Mouse (Mus musculus): Measurements from ENCODE around the gene Bach2. TPM values are rescaled to one million over a fixed set of nuclear protein-coding genes. Genes with fewer than 3 reads are reported as not detected.

Bach2 gene
- polyA plus RNA-seq, 1 experiment from 2014 or later: 27.4 TPM

DNA sequence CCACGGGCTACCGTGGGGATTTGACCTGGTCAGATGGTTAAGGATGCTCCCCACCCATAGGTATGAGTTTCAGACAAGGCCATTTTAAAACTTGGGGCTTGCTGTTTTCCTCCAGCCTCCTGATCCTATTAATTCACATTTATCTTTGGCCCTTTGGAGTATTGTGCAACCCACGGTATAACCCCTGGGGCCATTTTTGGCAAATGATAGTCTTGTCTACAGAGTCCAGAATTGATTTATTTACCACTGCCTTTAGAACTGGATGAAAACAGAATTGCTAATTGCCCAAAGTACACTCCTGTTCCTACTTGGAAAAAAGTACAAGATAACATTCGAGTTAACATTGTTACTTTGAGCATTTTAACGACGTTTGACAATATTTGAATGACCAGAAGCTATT, 7.0 kb downstream of the Bach2 start:
- no peak overlapping the region for H3K9ac ChIP-seq
- H3K4me2 ChIP-seq: no peak overlapping the region
- ATAC-seq (ENCODE audit: low FRiP score, low read depth): no peak
- H3K27me3 ChIP-seq: no peaks in the 10 kb centered on the region
- no peaks in the 10 kb centered on the region for H3K9me3 ChIP-seq
- peaks cover 80% of the 10 kb centered on the region for H3K4me1 ChIP-seq (replicated peaks)
- no peak overlapping the region for H3K27ac ChIP-seq (replicated peaks)
- 84% methylated on average over 6 of the region's 6 CpGs for WGBS
- no peaks in the 10 kb centered on the region for H3K36me3 ChIP-seq
- no peak overlapping the region for H3K4me3 ChIP-seq

DNA sequence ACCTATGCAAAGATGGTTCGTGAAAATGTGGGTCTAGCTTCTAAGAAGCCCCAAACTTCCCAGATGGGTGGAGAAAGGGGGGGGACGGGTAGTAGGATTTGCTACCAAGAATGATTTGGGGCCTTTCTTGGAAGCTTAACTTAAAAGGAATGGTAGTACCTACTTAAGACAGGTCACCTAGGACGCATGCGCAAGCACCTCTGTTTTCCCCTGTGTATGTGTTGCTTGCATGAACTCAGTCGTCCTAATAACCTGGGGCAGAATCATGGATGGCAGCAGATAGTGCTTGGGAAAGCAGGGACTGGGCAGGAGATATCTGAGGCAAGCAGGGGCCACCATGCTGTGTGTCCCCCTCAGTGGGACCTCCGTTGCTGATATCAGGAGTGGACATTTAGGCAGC, 7.4 kb downstream of the Bach2 start:
- H3K4me3 ChIP-seq: no peak overlapping the region
- WGBS: 88% methylated on average over 6 of the region's 6 CpGs
- no peak overlapping the region for H3K27ac ChIP-seq (replicated peaks)
- no peak overlapping the region for H3K9ac ChIP-seq
- H3K9me3 ChIP-seq: no peaks in the 10 kb centered on the region
- H3K4me1 ChIP-seq (replicated peaks): peaks cover 80% of the 10 kb centered on the region
- H3K27me3 ChIP-seq: no peaks in the 10 kb centered on the region
- ATAC-seq (ENCODE audit: low FRiP score, low read depth): no peak
- H3K4me2 ChIP-seq: no peak overlapping the region
- H3K36me3 ChIP-seq: no peaks in the 10 kb centered on the region

DNA sequence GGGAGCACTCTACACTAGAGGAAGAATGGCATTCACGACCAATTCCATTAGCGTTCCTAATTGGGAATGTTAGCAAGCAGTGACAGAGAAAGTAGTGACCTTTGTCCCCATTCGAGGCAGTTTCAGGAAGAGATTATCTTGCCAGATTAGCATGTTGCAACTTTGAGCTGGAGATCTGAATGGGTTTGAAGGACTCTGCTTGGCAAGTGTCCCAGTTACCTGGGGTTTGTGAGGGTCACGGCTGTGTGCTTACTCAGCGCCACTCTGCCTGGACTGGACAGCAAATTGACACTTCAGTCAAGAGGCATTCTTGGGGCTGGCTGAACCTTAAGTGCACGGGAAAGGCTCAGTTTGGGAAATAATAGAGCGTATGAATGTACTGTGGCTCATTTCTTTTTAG, 8.2 kb downstream of the Bach2 start:
- Histone ChIP-seq H3K4me3 (no peak overlapping the region), H3K4me1 (replicated peaks) (peaks cover 79% of the 10 kb centered on the region), H3K27me3 (no peaks in the 10 kb centered on the region), H3K4me2 (no peak overlapping the region), H3K9ac (no peak overlapping the region), H3K36me3 (no peaks in the 10 kb centered on the region), H3K9me3 (no peaks in the 10 kb centered on the region), H3K27ac (replicated peaks) (no peak overlapping the region)
- WGBS: 25% methylated on average over 7 of the region's 7 CpGs
- no peak for ATAC-seq (ENCODE audit: low FRiP score, low read depth)

DNA sequence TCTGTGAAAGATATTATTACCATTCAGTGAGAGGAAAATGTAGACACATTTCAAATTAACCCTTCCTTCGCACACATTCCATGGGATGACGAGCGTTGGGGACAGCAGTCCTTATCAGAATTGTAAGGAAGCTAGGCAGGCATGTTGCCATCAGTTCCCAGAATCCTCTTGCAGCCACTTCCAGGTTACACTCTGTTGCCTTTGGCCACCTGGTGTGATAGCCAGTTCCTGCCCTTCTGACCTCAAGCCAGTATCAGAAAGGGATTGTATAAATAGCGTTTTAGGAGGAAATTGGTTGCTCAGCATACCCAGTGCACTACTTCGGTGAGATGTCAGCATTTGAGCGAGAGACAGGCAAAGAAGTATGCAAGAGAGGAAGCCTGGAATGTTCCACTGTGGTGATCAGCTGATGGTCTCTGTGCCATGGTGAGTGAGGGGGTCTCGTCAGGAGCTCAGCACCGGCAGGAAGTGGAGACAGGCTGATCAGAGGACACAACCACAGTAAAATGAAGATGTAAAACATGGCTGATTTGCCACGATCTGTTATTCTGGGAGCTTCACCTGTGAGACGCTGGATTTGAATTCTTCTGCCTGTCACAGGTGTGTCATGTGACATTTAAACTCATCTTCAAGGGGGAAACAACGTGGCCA, 9.0 kb downstream of the Bach2 start:
- no peaks in the 10 kb centered on the region for H3K36me3 ChIP-seq
- no peak overlapping the region for H3K27ac ChIP-seq (replicated peaks)
- no peak for ATAC-seq (ENCODE audit: low FRiP score, low read depth)
- 73% methylated on average over 11 of the region's 11 CpGs for WGBS
- H3K4me1 ChIP-seq (replicated peaks): peaks cover 79% of the 10 kb centered on the region
- no peaks in the 10 kb centered on the region for H3K9me3 ChIP-seq
- H3K9ac ChIP-seq: no peak overlapping the region
- H3K4me2 ChIP-seq: no peak overlapping the region
- no peaks in the 10 kb centered on the region for H3K27me3 ChIP-seq
- H3K4me3 ChIP-seq: no peak overlapping the region

DNA sequence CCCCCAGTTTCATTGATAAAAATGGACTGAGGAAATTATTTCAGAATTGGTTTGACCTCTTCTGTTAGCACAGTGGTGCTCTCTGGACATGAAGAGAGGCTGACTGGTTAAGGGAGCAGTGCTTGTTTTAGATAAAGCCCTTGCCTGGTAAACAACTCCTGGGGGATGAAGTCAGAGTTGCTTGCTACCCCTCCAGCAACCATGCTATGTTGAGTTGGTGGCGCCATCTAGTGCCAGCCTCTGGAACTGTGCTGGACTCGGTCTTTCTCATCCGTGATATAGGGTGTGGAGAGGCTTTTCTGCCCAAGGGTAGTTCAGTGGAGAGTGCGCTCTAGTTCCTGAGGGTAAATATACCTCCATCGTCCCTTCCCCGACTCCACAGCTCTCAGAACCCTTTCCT, 9.6 kb downstream of the Bach2 start:
- peaks cover 72% of the 10 kb centered on the region for H3K4me1 ChIP-seq (replicated peaks)

DNA sequence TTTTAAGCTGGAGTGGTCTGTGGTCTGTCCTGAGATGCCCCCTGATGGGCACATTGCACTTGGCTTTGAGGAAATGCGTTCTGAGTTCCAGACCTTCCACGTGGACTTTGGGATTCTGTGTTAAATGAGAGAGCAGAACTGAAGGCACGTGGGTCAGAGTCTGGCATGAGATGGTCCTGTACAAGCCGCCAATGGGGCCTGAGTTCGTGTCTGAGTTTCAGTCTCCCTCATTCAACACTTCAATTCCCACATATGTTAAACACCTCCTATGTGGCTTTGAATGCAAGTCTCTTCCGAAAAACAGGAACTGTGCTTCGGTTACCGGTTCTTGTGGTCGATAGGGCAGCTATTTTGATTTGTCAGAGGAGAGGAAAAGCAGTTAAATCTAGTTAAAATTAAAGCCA, 10.4 kb downstream of the Bach2 start:
- H3K4me1 ChIP-seq (replicated peaks): peaks cover 68% of the 10 kb centered on the region
- H3K4me3 ChIP-seq: no peak overlapping the region
- no peak overlapping the region for H3K9ac ChIP-seq
- no peak overlapping the region for H3K27ac ChIP-seq (replicated peaks)
- H3K36me3 ChIP-seq: no peaks in the 10 kb centered on the region
- no peak overlapping the region for H3K4me2 ChIP-seq
- 64% methylated on average over 9 of the region's 9 CpGs for WGBS
- no peaks in the 10 kb centered on the region for H3K27me3 ChIP-seq
- no peaks in the 10 kb centered on the region for H3K9me3 ChIP-seq
- ATAC-seq (ENCODE audit: low FRiP score, low read depth): no peak

More for the DNA sequence above, 9.6 kb downstream of the Bach2 start:
- Histone ChIP-seq H3K36me3 (no peaks in the 10 kb centered on the region), H3K4me2 (no peak overlapping the region), H3K27ac (replicated peaks) (no peak overlapping the region), H3K27me3 (no peaks in the 10 kb centered on the region), H3K9ac (no peak overlapping the region), H3K9me3 (no peaks in the 10 kb centered on the region), H3K4me3 (no peak overlapping the region)
- no peak for ATAC-seq (ENCODE audit: low FRiP score, low read depth)
- 48% methylated on average over 6 of the region's 6 CpGs for WGBS

DNA sequence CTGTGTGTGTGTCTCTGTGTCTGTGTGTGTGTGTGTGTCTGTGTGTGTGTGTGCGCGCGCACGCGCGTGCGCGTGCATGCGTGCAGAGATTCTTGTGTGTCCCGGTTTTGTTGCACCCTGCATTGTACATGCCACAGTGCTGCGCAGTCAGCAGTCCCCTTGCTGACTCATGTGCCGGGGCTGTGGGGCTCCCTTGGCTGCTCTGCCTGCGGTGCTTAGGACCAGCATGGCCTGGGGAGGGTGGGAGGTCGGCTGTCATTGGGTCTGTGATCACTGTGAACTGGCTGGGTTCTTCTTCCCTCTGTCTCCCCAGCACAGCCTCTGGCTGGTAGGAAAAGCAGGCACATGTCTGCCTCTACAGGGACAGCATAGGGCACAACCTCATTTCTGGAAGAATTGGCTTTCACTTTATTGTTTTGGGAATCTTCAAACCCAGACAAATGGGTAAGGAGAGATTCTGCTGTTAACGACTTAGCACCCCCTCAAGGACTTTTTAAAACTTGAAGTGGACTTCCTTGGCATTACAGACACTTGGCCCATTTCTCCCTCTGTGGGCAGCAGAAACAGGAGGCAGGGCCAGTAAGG, 11.2 kb downstream of the Bach2 start:
- ATAC-seq (ENCODE audit: low FRiP score, low read depth): peak; percentile 37
- Histone ChIP-seq H3K9me3 (no peaks in the 10 kb centered on the region), H3K36me3 (no peaks in the 10 kb centered on the region), H3K4me1 (replicated peaks) (peaks cover 65% of the 10 kb centered on the region), H3K27me3 (no peaks in the 10 kb centered on the region), H3K4me2 (peak overlapping the region; percentile 43), H3K9ac (no peak overlapping the region), H3K4me3 (peak overlapping the region; percentile 4; the same call in 1 of the 2 replicates), H3K27ac (replicated peaks) (peak overlapping the region; percentile 69)
- 62% methylated on average over 15 of the region's 15 CpGs for WGBS

DNA sequence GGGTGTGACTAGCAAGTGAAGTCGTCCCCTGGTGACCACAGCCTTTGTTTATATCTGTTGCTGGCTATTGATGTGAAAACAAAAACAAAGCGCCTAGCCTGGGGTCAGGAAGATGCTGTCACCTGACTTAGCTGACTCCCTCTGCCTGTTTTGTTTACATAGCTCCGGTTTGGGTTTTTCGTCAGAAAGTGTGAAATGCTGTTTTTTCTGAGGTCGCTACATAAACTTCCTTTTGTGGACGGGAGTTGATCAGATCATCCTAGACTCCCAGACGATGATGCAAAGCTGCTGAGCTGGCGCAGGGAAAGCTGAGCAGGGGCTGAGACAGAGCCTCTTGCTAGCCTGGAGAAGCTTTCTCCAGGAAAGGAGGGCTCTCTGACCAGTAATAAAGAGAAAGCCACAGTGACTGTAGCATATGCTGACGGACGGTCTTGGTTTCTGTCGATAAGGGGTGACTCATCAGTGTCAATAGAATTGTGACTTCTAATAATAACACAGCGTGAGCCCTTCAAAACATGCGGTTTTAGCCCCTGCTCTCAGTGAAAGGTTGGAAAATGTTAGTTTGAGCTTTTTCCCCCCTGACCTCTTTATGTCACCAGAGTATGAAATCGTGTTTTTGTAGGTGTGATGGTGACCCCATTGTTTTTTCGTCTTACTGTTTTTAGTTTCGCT, 11.9 kb downstream of the Bach2 start:
- H3K9ac ChIP-seq: 0 out of 2 replicates have a peak overlapping the region, but pooled peaks have one; percentile 9
- H3K36me3 ChIP-seq: no peaks in the 10 kb centered on the region
- ATAC-seq (ENCODE audit: low FRiP score, low read depth): no peak
- H3K4me1 ChIP-seq (replicated peaks): peaks cover 65% of the 10 kb centered on the region
- WGBS: 5% methylated on average over 16 of the region's 16 CpGs
- H3K4me3 ChIP-seq: peak overlapping the region; percentile 4; the same call in 1 of the 2 replicates
- H3K4me2 ChIP-seq: peak overlapping the region; percentile 43
- H3K9me3 ChIP-seq: no peaks in the 10 kb centered on the region
- H3K27me3 ChIP-seq: no peaks in the 10 kb centered on the region
- H3K27ac ChIP-seq (replicated peaks): peak overlapping the region; percentile 69

DNA sequence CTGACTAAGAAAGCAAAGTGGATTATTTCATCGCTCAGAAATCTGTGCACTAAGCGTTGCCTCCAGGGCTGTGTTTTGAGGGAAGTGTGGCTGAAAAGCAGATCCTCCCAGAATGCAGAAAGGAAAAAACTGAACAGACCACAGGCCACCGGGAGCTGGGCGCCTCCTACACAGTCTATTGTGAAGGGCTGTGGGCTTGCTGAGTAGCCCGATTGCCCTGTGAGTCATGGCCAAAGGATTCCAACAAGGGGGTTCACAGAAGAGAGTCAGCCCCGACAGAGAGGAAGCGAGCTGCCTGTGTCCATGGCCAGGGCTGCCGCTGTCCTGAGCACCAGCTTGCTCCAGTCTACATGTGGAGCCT, 12.4 kb downstream of the Bach2 start:
- peak overlapping the region; percentile 43 for H3K4me2 ChIP-seq
- 0 out of 2 replicates have a peak overlapping the region, but pooled peaks have one; percentile 4 for H3K4me3 ChIP-seq
- WGBS: 4% methylated on average over 8 of the region's 8 CpGs
- no peaks in the 10 kb centered on the region for H3K36me3 ChIP-seq
- H3K9ac ChIP-seq: no peak overlapping the region
- H3K9me3 ChIP-seq: no peaks in the 10 kb centered on the region
- H3K27ac ChIP-seq (replicated peaks): peak overlapping the region; percentile 69
- peaks cover 65% of the 10 kb centered on the region for H3K4me1 ChIP-seq (replicated peaks)
- H3K27me3 ChIP-seq: no peaks in the 10 kb centered on the region
- peak; percentile 61; the same call in 1 of the 2 replicates for ATAC-seq (ENCODE audit: low FRiP score, low read depth)

DNA sequence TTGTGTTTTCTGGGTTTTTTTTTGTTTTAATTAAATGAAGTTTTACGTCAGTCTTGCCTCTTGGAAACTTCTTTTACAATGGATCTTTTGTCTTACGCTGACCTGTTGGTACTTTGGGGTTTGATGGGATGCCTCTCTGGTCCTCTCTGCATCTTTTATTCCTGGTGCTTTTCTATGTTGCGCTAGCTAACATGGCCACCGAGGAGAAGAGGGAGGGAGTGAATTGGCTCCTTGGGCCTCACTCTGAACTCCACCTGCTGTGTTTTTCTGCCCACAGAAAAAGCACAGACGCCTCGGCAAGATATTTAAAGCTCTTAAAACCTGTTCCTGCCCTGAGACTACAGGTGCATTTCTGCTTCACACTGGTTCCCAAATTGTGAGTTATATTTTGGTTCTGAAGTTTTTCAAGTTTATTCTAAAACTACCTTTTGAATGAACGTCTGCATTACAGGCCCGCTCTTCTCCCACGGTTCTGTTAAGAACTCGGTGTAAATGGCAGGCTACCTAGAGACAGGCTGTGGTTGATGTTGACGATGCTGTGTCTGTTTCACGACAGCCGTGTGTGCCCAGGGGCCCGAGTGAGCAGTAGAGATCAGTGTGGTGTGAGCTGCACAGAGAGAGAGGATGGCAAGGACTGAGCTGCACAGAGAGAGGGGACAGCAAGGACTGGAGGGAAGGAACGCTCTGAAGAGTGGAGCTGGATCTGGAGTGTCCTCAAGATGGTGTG, 13.5 kb downstream of the Bach2 start:
- Histone ChIP-seq H3K27me3 (no peaks in the 10 kb centered on the region), H3K4me1 (replicated peaks) (peaks cover 55% of the 10 kb centered on the region), H3K9ac (no peak overlapping the region), H3K27ac (replicated peaks) (no peak overlapping the region), H3K9me3 (no peaks in the 10 kb centered on the region), H3K4me3 (no peak overlapping the region), H3K36me3 (no peaks in the 10 kb centered on the region), H3K4me2 (no peak overlapping the region)
- WGBS: 43% methylated on average over 15 of the region's 15 CpGs
- ATAC-seq (ENCODE audit: low FRiP score, low read depth): no peak

DNA sequence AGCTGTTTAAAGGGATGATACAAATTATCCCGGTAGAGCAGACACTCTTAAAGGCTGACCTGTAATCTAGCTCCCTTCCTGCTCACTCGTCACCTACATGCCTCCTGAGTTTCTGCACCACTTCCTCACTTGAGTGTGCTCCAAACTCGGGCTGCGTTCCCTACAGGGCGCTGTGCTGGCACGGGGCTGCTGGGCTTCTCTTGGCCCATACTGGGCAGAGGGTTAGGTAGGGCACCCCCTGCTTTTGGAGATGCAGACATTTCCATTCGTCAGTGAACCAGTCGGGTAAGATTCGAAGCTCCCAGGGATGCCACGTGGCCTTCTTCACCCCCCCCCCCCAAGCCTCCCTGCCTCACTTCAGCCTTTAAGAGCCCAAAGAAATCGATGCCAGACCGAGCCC, 19.1 kb downstream of the Bach2 start:
- ATAC-seq (ENCODE audit: low FRiP score, low read depth): no peak
- Histone ChIP-seq H3K4me1 (replicated peaks) (peaks cover 4% of the 10 kb centered on the region; the same call in 1 of the 2 replicates), H3K36me3 (no peaks in the 10 kb centered on the region), H3K9me3 (no peaks in the 10 kb centered on the region), H3K4me2 (no peak overlapping the region), H3K4me3 (no peak overlapping the region), H3K27ac (replicated peaks) (no peak overlapping the region), H3K9ac (no peak overlapping the region), H3K27me3 (no peaks in the 10 kb centered on the region)
- WGBS: 77% methylated on average over 12 of the region's 12 CpGs

DNA sequence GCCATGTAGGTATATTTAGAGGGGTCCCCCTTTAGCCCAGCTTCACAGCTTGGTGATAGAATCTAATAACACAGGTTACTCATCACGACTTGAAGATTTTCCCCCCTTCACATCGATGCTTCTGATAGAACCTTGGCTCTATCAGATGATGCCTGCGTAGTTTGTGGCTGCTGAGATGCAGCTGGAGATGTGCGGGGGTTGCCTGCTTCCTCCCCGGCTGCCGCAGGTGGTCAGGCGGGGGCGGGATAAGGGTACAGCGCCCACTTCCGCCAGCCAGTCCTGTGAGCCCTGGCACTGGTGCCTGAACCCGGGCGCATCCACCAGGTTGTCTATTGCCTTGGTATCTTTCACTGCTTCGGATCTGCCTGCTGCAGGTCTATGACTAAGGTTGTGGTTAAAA, 19.5 kb downstream of the Bach2 start:
- 90% methylated on average over 13 of the region's 13 CpGs for WGBS
- H3K36me3 ChIP-seq: no peaks in the 10 kb centered on the region
- H3K27me3 ChIP-seq: no peaks in the 10 kb centered on the region
- ATAC-seq (ENCODE audit: low FRiP score, low read depth): no peak
- no peak overlapping the region for H3K27ac ChIP-seq (replicated peaks)
- H3K9ac ChIP-seq: no peak overlapping the region
- H3K4me1 ChIP-seq (replicated peaks): peaks cover 4% of the 10 kb centered on the region; the same call in 1 of the 2 replicates
- H3K9me3 ChIP-seq: no peaks in the 10 kb centered on the region
- H3K4me3 ChIP-seq: no peak overlapping the region
- H3K4me2 ChIP-seq: no peak overlapping the region
